Mouse (Mus musculus): ENCODE data around the gene Pcbp4. TPM values are rescaled to one million over a fixed set of nuclear protein-coding genes. Genes with fewer than 3 reads are reported as not detected.
A peak's percentile ranks its signal among the peaks of the same experiment; 100 is the strongest.

Gene Pcbp4
- polyA plus RNA-seq, 1 experiment from 2014 or later: 6.0 TPM

DNA sequence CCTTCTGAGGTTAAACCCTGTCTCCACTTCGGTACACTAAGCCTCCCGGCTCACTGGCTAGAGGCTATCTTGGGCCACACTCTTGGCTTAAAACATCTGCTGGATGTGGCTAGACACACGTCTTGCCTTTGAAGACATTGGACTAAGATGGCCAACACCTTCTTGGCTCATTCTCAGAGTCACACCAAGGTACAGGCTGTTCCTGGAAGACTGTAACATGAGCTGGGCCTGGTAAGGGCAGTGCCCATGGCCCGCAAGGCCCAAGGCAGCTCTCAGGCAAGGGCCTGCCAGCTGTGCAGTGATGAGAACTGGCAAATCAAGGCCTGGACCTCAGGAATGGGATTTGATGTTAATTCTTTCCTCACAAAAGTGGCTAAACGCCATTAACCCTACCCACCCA, 39.5 kb upstream of the Pcbp4 start:
- Histone ChIP-seq H3K36me3 (ENCODE audit: control insufficient read depth, insufficient read depth) (no peaks in the 10 kb centered on the region), H3K4me1 (ENCODE audit: control insufficient read depth, low read depth, low read length) (peaks cover 29% of the 10 kb centered on the region), H3K27me3 (ENCODE audit: control insufficient read depth, insufficient read depth, low read depth, low read length) (peaks cover 12% of the 10 kb centered on the region), H3K9me3 (replicated peaks; ENCODE audit: control insufficient read depth, low read length) (0 out of 2 replicates have a peak, but pooled peaks cover 3% of the 10 kb centered on the region), H3K4me3 (ENCODE audit: low read depth, low read length) (no peak overlapping the region), H3K27ac (ENCODE audit: low read length) (no peak overlapping the region), H3K9ac (ENCODE audit: low read depth, low read length) (no peak overlapping the region), H3K4me2 (ENCODE audit: low read depth, low read length) (no peak overlapping the region)
- ATAC-seq (ENCODE audit: low read depth): no peak
- 74% methylated on average over 5 of the region's 5 CpGs for WGBS (ENCODE audit: insufficient replicate concordance)

DNA sequence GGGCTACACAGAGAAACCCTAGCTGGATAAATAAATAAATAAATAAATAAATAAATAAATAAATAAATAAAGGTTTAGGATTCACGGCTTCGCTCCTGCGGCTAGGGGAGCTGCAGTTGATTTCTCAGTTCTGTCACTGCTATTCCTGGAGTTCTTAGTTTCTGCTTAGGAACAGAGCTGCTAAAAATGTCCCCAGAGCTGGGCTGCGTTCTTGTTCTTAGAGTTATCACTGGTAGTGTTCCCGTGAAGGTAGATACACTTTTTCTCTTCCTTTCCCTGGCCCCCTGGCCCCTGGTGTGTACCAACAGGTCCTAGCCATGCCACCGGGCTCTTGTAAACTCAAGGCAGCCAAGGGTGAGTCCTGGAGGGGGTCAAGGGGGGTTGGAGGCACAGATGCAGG, 36.3 kb upstream of the Pcbp4 start:
- H3K9ac ChIP-seq (ENCODE audit: low read depth, low read length): no peak overlapping the region
- 74% methylated on average over 6 of the region's 6 CpGs for WGBS (ENCODE audit: insufficient replicate concordance)
- no peak overlapping the region for H3K4me2 ChIP-seq (ENCODE audit: low read depth, low read length)
- H3K4me3 ChIP-seq (ENCODE audit: low read depth, low read length): no peak overlapping the region
- no peaks in the 10 kb centered on the region for H3K9me3 ChIP-seq (replicated peaks; ENCODE audit: control insufficient read depth, low read length)
- no peak for ATAC-seq (ENCODE audit: low read depth)
- no peak overlapping the region for H3K27ac ChIP-seq (ENCODE audit: low read length)
- H3K27me3 ChIP-seq (ENCODE audit: control insufficient read depth, insufficient read depth, low read depth, low read length): peaks cover 38% of the 10 kb centered on the region
- peaks cover 20% of the 10 kb centered on the region for H3K4me1 ChIP-seq (ENCODE audit: control insufficient read depth, low read depth, low read length)
- H3K36me3 ChIP-seq (ENCODE audit: control insufficient read depth, insufficient read depth): no peaks in the 10 kb centered on the region

DNA sequence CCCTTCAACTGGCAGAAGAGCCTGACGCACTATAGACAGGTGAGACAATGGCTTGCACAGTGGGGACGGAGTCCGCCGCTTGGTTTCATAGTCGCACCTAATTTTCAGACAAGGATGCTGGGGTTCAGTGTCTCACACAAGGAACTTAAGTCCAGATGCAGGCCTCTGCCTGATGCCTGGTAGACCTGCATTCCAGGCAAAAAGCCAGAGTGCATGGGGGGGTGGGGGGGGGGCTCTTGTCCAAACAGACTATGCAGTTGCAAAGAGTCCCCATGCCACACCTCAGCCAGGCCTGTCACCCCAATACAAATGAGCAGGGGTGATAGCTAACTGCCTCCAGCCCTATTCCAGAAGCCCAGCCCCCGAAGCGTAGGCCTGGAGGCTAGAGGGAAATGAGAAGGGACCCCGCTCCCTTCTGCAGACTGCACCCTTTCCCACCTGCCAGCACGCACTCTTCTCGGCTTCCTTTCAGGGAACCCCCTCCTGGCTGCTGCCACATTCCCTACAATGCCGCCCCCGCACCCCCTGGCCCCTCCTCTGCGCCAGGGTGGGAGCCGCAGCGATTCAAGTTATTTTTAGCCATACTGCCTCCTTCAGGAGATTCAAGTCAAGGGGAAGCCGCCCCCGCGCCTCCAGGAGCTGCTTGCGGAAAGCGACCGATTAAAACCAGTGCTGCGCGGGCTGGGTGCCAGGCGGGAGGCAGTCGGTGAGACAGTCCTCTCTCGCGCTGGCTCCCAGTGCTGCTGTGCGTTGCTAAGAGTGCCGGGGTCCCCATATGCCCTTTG, 35.1 kb upstream of the Pcbp4 start:
- Histone ChIP-seq H3K36me3 (ENCODE audit: control insufficient read depth, insufficient read depth) (no peaks in the 10 kb centered on the region), H3K4me2 (ENCODE audit: low read depth, low read length) (peak overlapping the region; percentile 52), H3K4me3 (ENCODE audit: low read depth, low read length) (peak overlapping the region; percentile 9; the same call in 1 of the 2 replicates), H3K27me3 (ENCODE audit: control insufficient read depth, insufficient read depth, low read depth, low read length) (peaks cover 38% of the 10 kb centered on the region), H3K4me1 (ENCODE audit: control insufficient read depth, low read depth, low read length) (peaks cover 11% of the 10 kb centered on the region), H3K9me3 (replicated peaks; ENCODE audit: control insufficient read depth, low read length) (no peaks in the 10 kb centered on the region), H3K9ac (ENCODE audit: low read depth, low read length) (no peak overlapping the region), H3K27ac (ENCODE audit: low read length) (no peak overlapping the region)
- ATAC-seq (ENCODE audit: low read depth): no peak
- WGBS (ENCODE audit: insufficient replicate concordance): 18% methylated on average over 29 of the region's 29 CpGs

DNA sequence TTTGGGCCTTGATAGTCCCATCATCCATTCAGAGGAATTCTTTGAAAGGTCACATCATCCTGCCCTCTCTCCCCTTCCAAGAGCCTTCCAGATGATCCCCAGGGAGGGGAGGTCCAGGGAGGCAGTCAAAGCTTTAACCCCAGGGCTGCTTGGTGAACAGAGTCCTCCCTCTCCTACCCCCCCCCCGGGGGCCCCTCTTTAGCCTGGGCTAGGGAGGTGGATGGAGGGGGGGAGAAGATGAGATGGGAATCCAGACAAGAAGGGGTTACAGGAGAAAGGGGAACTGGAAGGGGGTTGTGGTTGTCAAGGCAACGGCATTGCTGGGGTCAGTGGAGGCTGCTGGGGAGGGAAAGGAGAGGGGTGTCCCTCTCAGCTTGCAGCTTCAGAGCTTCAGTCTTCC, 32.5 kb upstream of the Pcbp4 start:
- Histone ChIP-seq H3K27ac (ENCODE audit: low read length) (no peak overlapping the region), H3K4me1 (ENCODE audit: control insufficient read depth, low read depth, low read length) (peaks cover 11% of the 10 kb centered on the region), H3K27me3 (ENCODE audit: control insufficient read depth, insufficient read depth, low read depth, low read length) (peaks cover 40% of the 10 kb centered on the region), H3K4me2 (ENCODE audit: low read depth, low read length) (no peak overlapping the region), H3K36me3 (ENCODE audit: control insufficient read depth, insufficient read depth) (no peaks in the 10 kb centered on the region), H3K9ac (ENCODE audit: low read depth, low read length) (no peak overlapping the region), H3K4me3 (ENCODE audit: low read depth, low read length) (no peak overlapping the region), H3K9me3 (replicated peaks; ENCODE audit: control insufficient read depth, low read length) (no peaks in the 10 kb centered on the region)
- 0% methylated on average over 2 of the region's 2 CpGs for WGBS (ENCODE audit: insufficient replicate concordance)
- no peak for ATAC-seq (ENCODE audit: low read depth)

DNA sequence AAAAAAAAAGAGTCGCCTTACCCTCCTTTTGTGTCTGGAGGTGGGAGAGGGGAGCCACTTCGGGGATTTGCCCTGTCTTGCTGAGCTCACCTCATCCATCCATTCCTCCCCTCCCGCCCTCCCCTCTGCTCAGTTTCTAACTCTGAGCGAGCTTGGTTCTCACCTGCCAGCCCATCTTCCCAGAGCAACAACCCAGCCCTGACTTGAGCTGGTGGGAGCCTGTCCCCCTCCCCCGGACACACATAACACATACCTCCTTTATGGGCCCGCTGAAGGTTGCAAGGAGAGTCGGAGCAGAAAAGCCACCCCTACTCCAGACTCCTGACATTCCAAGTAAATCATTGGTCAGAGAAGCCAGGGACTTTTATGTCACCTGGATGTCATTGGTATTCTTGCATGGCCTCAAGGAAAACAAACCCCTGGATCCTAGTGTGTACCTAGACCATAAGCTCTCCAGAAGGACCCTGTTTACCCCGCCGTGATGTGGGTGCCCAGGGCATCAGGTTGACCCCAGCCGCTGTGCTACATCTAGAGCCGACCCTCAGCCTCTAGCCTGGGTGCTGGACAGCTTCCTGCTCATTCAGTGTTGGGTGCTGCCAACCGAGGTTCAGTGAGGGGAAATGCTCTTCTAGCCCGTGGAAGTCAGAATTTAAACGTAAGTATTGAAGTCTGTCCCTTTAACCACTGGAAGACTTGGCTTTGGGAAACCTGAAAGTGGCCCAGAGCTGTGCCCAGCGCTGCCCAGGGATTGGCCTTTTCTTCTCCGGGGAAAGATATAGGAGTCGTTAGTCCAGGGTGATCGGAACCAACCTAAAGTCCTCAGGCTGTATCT, 31.8 kb upstream of the Pcbp4 start:
- ATAC-seq (ENCODE audit: low read depth): 0 out of 2 replicates have a peak, but pooled peaks have one; percentile 11
- 13% methylated on average over 18 of the region's 18 CpGs for WGBS (ENCODE audit: insufficient replicate concordance)
- H3K36me3 ChIP-seq (ENCODE audit: control insufficient read depth, insufficient read depth): no peaks in the 10 kb centered on the region
- peaks cover 40% of the 10 kb centered on the region for H3K27me3 ChIP-seq (ENCODE audit: control insufficient read depth, insufficient read depth, low read depth, low read length)
- 0 out of 2 replicates have a peak overlapping the region, but pooled peaks have one; percentile 11 for H3K4me2 ChIP-seq (ENCODE audit: low read depth, low read length)
- H3K9ac ChIP-seq (ENCODE audit: low read depth, low read length): no peak overlapping the region
- H3K4me1 ChIP-seq (ENCODE audit: control insufficient read depth, low read depth, low read length): peaks cover 11% of the 10 kb centered on the region
- H3K27ac ChIP-seq (ENCODE audit: low read length): no peak overlapping the region
- H3K9me3 ChIP-seq (replicated peaks; ENCODE audit: control insufficient read depth, low read length): no peaks in the 10 kb centered on the region
- H3K4me3 ChIP-seq (ENCODE audit: low read depth, low read length): no peak overlapping the region

DNA sequence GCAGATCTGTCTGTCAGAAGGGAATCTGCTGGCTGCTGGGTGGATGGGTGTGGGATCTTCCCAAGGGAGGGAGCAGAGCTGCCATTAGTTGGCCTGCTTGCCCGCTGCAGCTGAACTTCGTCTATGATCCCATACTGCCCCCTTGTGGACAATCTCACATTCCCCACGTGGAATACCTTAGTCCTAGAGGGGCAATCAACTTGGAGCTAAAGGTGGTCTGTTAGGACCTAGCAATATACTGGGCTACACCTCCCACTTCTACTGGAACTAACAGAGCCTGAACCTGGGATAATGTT, 31.3 kb upstream of the Pcbp4 start:
- H3K27ac ChIP-seq (ENCODE audit: low read length): no peak overlapping the region
- H3K36me3 ChIP-seq (ENCODE audit: control insufficient read depth, insufficient read depth): no peaks in the 10 kb centered on the region
- peaks cover 40% of the 10 kb centered on the region for H3K27me3 ChIP-seq (ENCODE audit: control insufficient read depth, insufficient read depth, low read depth, low read length)
- no peaks in the 10 kb centered on the region for H3K9me3 ChIP-seq (replicated peaks; ENCODE audit: control insufficient read depth, low read length)
- 0 out of 2 replicates have a peak overlapping the region, but pooled peaks have one; percentile 11 for H3K4me2 ChIP-seq (ENCODE audit: low read depth, low read length)
- no peak overlapping the region for H3K4me3 ChIP-seq (ENCODE audit: low read depth, low read length)
- 0% methylated on average over 3 of the region's 3 CpGs for WGBS (ENCODE audit: insufficient replicate concordance)
- ATAC-seq (ENCODE audit: low read depth): peak; percentile 47
- peaks cover 11% of the 10 kb centered on the region for H3K4me1 ChIP-seq (ENCODE audit: control insufficient read depth, low read depth, low read length)
- no peak overlapping the region for H3K9ac ChIP-seq (ENCODE audit: low read depth, low read length)

DNA sequence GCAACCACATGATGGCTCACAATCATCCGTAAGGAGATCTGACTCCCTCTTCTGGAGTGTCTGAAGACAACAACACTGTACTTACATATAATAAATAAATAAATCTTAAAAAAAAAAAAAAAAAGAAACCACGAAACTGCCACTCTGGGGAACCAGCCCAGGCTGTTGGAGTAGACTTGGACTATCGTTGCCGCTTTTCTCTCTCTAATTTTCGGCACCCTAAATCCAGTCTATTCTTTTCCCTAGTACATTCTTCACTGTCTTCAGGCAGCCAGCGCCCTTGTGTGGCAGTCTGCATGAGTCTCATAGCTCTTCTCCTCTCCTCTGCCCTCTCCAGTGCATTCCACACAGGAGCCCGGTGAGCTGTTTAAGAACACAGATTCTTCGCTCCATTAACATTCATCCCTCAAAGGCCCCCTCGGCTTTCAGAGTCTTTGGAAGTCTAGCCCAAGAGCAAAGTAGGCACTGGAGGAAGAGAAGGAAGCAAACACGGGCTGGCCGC, 24.3 kb upstream of the Pcbp4 start:
- Histone ChIP-seq H3K9ac (ENCODE audit: low read depth, low read length) (peak overlapping the region; percentile 61), H3K27ac (ENCODE audit: low read length) (peak overlapping the region; percentile 88), H3K36me3 (ENCODE audit: control insufficient read depth, insufficient read depth) (peaks cover 16% of the 10 kb centered on the region), H3K9me3 (replicated peaks; ENCODE audit: control insufficient read depth, low read length) (no peaks in the 10 kb centered on the region), H3K4me1 (ENCODE audit: control insufficient read depth, low read depth, low read length) (peaks cover 34% of the 10 kb centered on the region), H3K4me3 (ENCODE audit: low read depth, low read length) (peak overlapping the region; percentile 75), H3K27me3 (ENCODE audit: control insufficient read depth, insufficient read depth, low read depth, low read length) (no peaks in the 10 kb centered on the region), H3K4me2 (ENCODE audit: low read depth, low read length) (peak overlapping the region; percentile 94)
- 11% methylated on average over 11 of the region's 11 CpGs for WGBS (ENCODE audit: insufficient replicate concordance)
- peak; percentile 17; the same call in 1 of the 2 replicates for ATAC-seq (ENCODE audit: low read depth)

DNA sequence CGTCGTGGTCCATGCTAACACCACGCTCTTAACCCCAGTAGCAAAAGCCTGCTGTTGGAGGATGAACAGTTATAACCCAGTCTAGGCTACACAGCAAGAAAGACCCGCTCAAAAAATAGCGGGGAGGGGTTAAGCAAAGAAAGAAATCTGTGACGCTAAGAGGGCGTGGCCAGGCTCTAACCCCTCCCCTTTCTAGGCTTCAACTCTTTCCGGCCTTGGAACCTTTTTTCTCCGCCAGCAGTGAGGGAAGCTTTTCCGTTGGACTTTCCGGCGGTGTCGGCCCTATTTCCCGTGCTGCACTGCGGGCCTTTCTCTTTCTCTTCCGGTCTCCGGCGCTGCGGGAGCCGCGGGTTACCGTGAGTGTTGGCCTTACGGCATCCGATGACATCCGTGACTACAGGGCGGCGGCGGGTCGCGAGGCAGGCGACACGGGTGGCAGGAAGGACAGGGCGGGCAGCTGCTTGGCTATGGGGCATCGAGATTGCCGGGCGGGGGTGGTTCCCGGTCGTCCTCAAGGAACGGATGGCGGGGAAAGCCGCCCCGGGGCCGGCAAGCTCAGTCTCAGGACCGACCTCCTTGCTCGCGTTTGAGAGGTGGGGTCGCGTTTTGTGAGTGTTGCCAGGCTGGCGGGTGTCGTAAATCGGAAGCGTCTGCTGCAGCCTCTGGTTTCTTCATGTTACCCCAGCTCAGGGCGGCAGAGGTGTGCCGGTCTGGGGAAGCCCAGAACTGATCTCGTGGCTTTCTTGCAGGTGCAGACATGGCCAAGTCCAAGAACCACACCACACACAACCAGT, 23.7 kb upstream of the Pcbp4 start, which contains the start of gene Rpl29:
Rpl29 (plus strand) TSS at position 234 of the 794 bp plus-strand sequence.
- peak within 1 kb of the TSS; percentile 88 for H3K27ac ChIP-seq (ENCODE audit: low read length)
- WGBS (ENCODE audit: insufficient replicate concordance): under 1% methylated on average over 55 of the region's 55 CpGs
- ATAC-seq (ENCODE audit: low read depth): peak; percentile 88
- peaks cover 16% of the 10 kb centered on the region for H3K36me3 ChIP-seq (ENCODE audit: control insufficient read depth, insufficient read depth)
- no peaks in the 10 kb centered on the region for H3K27me3 ChIP-seq (ENCODE audit: control insufficient read depth, insufficient read depth, low read depth, low read length)
- H3K9ac ChIP-seq (ENCODE audit: low read depth, low read length): peak within 1 kb of the TSS; percentile 81
- H3K4me1 ChIP-seq (ENCODE audit: control insufficient read depth, low read depth, low read length): peaks cover 36% of the 10 kb centered on the region
- H3K9me3 ChIP-seq (replicated peaks; ENCODE audit: control insufficient read depth, low read length): no peaks in the 10 kb centered on the region
- H3K4me3 ChIP-seq (ENCODE audit: low read depth, low read length): peak within 1 kb of the TSS; percentile 75
- H3K4me2 ChIP-seq (ENCODE audit: low read depth, low read length): peak within 1 kb of the TSS; percentile 94
